Mouse (Mus musculus): ENCODE measurements around the gene Rab4a.

Rab4a gene

DNA sequence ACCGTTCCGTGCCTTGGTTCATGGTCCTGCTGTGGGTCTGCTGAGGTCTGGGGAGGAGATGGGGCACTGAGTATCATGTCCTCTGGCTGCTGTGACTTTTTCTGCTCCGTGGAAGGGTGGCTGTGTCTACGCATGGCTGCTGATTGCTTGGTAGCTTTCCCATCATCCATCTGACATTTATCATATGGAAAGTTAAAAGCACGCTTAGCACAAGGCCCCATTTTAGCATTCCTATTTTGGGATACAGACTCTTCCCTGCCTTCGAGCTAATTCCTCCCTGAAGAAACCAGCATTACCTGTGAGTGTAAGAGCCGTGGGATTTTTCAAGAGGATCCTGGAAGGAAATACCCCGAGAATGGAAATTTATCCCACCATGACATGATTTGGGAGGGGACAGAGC lies 11.2 kb downstream of the Rab4a start:
- no peak for DNase-seq

- no peak for DNase-seq
Measured at GRCm38 (mm10) chr8:123817747-123818146, 12.0 kb downstream of the Rab4a start.

- no peak for DNase-seq
Measured at GRCm38 (mm10) chr8:123819683-123820610, 14.2 kb downstream of the Rab4a start.

- DNase-seq: no peak
Measured at GRCm38 (mm10) chr8:123820780-123821179, 15.0 kb downstream of the Rab4a start.

DNA sequence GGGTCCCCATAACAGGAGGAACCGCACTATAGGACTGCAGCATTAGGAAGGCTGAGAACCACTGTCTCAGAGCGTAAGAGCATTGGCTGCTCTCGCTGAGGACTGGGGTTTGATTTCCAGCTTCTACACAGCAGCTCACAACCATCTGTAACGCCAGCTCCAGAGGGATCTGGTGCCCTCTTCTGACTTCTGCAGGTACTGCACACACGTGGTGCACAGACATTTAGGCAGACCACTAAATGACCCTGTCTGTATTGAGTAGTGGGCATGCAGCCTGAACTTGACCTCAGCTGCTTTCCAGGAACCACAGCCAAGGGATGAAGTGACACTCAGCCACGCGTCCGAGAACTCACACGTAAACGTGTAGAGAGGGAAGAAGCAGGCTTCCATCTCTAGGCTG lies 17.3 kb downstream of the Rab4a start:
- no peak for DNase-seq

- DNase-seq: no peak
Measured at GRCm38 (mm10) chr8:123823532-123824123, 17.8 kb downstream of the Rab4a start.

DNA sequence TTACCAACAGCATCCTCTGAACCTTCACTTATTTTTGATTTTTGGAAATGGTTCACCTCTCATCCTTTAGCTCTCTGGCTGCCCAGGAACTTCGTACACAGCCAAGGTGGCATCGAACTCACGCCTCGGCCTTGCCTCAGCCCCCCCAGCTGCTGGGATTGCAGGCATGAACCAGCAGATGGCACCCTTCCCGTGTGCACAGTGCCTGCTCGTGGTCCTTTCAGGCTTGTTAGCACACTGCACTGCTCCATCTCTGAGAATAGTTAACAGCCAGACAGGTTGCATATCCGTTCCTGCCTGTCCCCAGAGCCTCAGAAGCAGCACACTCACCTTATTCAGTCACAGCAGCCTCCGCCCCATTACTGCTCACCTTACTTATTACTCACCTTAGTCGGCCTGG lies 20.2 kb downstream of the Rab4a start:
- no peak for DNase-seq

- no peak for DNase-seq
Measured at GRCm38 (mm10) chr8:123826758-123827157, 21.0 kb downstream of the Rab4a start.

DNA sequence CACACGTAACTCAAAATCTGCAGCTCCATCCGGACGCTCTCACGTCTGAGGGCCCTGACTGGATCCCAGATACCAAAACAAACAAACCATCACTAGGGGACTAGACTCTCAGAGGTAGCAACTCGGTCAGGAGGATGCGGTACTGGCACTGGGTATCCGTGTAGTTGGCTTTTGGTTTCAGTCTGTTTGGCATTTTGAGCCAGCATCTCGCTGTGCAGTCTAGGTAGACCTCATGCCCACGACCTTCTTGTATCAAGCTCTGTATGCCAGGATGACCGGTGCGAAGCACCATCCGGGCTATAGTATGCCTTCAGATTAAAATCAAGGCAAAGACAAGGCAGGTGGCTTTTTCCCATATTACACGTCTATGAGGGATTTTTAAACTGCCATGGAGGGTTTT lies 21.7 kb downstream of the Rab4a start:
- no peak for DNase-seq

- DNase-seq: no peak
Measured at GRCm38 (mm10) chr8:123832757-123833156, 27.0 kb downstream of the Rab4a start.

- peak; percentile 57 for DNase-seq
Measured at GRCm38 (mm10) chr8:123835451-123835850, 29.7 kb downstream of the Rab4a start.

DNA sequence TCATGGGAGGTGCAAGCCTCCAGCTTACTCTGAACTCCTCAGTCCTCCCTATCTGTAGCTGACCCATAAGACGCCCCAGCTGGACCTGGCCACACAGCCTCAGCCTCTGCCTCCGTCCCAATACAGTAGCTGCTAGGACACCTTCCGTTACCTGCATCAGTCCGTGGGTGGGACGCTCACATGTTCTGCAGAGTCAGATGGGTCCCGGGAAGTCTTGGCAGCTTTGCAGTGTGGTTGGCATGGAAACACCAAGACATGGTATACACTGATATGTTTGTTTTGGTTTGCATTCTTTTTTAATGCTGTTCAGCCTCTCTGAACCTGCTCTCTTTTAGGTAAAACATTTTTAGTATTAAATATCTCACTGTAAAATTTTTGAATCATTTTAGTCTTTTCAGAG lies 30.6 kb downstream of the Rab4a start:
- DNase-seq: peak; percentile 57

GRCm38 (mm10) chr8:123838496-123838895 lies 32.7 kb downstream of the Rab4a start:
- no peak for DNase-seq

- DNase-seq: peak; percentile 93
Measured at GRCm38 (mm10) chr8:123840578-123841345, 35.0 kb downstream of the Rab4a start.

- DNase-seq: no peak
Measured at GRCm38 (mm10) chr8:123842086-123842485, 36.3 kb downstream of the Rab4a start.

DNA sequence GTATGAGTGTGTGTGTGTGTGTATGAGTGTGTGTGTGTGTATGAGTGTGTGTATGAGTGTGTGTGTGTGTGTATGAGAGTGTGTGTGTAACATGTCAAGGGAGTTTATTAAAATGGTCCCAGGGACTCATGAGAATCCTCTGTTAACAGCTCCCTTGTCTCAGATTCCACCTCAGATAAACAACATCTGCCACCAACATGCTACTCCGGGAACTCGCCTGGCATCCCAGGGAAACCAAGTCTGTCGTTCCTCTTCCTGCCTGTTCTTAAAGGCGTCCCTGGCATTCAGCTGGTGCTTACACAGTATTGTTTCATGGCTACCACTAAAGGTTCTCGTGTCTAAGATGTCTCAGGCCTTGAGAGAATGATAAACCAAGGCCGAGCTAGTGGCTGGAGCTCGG lies 38.6 kb downstream of the Rab4a start:
- no peak for DNase-seq

- DNase-seq: no peak
Measured at GRCm38 (mm10) chr8:123845114-123845513, 39.3 kb downstream of the Rab4a start.

- no peak for DNase-seq
Measured at GRCm38 (mm10) chr8:123845991-123846390, 40.2 kb downstream of the Rab4a start.

DNA sequence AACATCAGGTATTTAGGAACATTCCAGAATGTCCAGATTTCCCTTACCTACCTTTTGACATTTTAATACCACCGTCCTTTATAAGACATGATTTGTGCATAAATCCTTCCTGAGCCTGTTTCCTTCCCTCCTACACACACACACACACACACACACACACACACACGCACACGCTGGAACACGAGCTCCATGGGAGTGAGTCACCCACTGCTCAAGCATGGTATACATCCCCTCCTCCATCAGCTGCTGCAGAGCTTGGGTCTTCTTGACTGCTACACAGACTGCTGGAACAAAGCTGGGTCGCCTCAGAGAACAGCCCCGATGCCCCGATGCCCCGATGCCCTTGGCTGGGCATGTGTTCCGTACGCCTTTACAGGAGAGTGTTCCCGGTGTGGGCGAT lies 40.7 kb downstream of the Rab4a start:
- peak; percentile 73 for DNase-seq

GRCm38 (mm10) chr8:123847546-123847945 lies 41.8 kb downstream of the Rab4a start:
- DNase-seq: no peak

DNA sequence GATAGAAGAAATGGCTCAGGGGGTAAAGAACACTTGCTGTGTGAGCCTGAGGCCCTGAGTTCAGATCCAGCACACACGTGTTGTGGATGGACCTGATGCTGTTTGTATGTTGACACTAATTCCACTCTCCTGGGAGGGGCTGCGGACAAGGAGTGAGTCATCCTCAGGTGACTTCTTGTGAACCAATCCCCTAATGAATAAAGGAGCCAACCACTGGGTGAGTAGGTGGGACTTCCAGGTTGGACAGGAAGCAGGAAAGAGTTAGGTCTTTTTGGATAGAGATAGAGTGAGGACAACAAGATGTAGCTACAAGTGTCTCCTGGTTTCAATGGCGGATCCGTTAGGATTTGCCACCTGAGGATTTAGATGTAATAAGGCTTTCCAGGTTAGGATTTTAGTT lies 43.6 kb downstream of the Rab4a start:
- no peak for DNase-seq

DNA sequence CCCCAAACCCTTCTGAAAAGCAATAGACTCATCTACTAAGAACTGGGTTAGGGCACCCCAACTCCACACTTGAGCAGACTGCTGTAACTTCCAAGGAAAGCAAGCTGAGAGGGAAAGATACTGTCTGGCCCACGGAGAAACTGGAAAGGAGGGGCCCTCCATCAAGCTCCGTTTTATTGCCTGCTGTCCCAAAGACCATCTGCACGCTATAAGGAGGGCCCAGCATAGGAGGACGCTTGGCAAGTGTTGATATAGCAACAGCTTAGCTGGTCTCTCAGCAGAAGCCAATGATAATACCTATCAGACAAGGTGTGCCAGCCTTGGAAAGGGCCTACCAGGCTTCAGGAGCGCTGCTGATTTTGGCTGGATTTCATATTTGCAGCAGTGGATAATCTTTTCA lies 45.8 kb downstream of the Rab4a start:
- no peak for DNase-seq

DNA sequence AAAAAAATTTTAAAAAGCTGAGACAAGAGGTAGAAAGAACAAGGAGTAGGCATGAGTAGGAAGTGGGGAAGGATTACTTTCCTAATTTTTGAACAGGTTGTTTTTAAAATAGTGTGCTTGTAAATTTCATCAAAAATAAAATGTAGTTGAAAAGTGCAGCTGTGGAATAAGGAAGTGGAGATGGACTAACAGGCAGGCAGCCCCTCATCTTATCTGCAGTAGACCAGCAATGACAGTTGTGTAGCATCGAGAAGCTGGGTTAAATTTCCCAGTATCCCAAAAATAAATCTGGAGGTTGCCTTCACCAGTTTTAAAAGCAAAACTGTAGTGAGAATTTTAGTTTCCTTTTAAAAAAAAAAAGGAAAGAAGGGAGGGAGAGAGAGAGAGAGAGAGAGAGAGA lies 48.5 kb downstream of the Rab4a start:
- no peak for DNase-seq
